Mouse (Mus musculus): ENCODE data around the gene Cys1. TPM values are rescaled to one million over a fixed set of nuclear protein-coding genes. Genes with fewer than 3 reads are reported as not detected.
"Not testable (repeated sequence)": the region's sequence is repeated elsewhere in the genome, so short reads cannot be mapped to it uniquely, and the experiment has no call there.

Cys1 gene
- total RNA-seq, 1 experiment from 2014 or later: not detected

DNA sequence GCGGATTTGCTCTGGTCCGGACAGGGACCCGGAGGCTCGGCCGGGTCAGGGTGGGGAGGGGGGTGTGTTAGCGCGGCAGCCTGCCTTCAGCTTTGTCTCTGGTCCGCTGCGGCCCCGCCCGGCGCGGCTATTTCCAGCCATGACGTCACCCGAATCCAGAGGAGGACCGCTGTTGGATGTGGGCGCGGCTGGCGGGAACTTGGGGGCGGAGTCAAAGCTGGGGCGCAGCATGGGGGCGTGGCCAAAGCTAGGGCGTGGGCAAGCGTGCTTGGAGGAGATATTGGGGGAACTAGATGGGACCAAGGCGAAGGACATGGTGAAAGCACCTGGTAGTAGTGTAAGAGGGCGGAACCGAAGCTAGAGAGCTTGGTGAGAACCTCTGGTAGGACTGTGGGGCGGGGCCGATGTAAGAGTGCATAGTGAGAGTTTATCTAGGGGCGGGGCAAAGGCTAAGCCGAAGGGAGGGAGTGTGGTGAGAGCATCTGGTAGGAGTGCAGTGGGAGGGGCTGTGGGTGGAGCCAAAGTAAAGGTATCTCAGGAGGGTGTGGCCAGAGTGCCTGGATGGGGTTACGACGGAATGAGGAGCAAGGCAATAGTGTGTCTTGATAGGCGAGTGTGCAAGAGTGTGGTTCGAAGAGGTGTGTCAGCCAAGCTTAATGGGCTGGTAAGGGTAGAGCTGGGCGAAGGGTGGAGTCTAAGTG, 29.8 kb downstream of the Cys1 start:
- peak; percentile 78 for ATAC-seq (replicated peaks; ENCODE audit: insufficient number of reproducible peaks, low FRiP score, low TSS enrichment, poor library complexity, severe bottlenecking)

- peak; percentile 66 for ATAC-seq (replicated peaks; ENCODE audit: insufficient number of reproducible peaks, low FRiP score, low TSS enrichment, poor library complexity, severe bottlenecking)
Measured at GRCm38 (mm10) chr12:24651063-24651557, 30.5 kb downstream of the Cys1 start, which contains the start of gene Klf11. Klf11 (plus strand) TSS chr12:24651274.

GRCm38 (mm10) chr12:24650415-24651062, 31.1 kb downstream of the Cys1 start:
- peak; percentile 1; the same call in 1 of the 2 replicates for ATAC-seq (replicated peaks; ENCODE audit: insufficient number of reproducible peaks, low FRiP score, low TSS enrichment, poor library complexity, severe bottlenecking)

- no peak for ATAC-seq (replicated peaks; ENCODE audit: insufficient number of reproducible peaks, low FRiP score, low TSS enrichment, poor library complexity, severe bottlenecking)
Measured at GRCm38 (mm10) chr12:24648094-24648493, 33.5 kb downstream of the Cys1 start.

DNA sequence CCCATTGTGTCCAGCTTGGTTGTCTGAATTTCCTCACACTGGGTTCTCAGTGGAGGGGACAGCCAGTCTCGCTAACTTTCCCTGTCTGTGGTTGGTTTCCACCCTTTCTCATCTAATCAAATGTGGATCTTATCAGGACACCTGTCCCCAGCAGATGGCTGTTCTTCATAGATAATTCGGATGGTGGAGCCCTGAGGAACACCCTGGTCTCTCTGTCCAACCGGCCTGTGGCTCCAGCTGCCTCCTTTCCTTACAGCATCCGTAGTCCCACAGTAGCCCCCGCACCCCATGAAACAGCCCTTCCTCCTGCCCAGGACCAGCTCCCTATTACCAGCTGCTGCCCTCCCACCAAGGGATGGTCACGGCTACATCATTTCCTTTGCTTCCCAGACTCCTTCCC, 35.7 kb downstream of the Cys1 start:
- no peak for ATAC-seq (replicated peaks; ENCODE audit: insufficient number of reproducible peaks, low FRiP score, low TSS enrichment, poor library complexity, severe bottlenecking)

DNA sequence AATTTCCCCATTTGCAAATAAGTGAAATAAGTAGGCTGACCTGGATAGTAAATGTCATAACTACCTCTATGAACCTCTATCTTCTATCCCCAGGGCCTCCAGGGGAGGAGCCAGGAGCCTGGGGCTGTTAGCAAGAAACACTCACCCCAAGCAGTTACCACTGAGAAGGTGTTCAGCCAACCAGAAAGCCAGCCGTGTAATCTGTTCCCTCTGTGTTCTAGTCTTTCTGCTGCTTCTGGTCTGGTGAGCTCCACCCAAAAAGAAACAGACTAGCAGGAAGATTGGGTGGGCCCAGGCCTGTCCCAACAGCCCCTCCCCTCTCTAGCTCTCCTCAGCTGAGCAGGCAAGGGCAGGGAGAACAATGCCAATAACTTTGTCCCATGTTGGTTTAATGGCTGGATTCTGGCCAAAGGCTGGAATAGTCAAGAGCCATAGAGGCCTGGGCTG, 37.5 kb downstream of the Cys1 start:
- ATAC-seq (replicated peaks; ENCODE audit: insufficient number of reproducible peaks, low FRiP score, low TSS enrichment, poor library complexity, severe bottlenecking): no peak

GRCm38 (mm10) chr12:24642370-24642802, 39.2 kb downstream of the Cys1 start:
- no peak for ATAC-seq (replicated peaks; ENCODE audit: insufficient number of reproducible peaks, low FRiP score, low TSS enrichment, poor library complexity, severe bottlenecking)

GRCm38 (mm10) chr12:24638787-24639186, 42.8 kb downstream of the Cys1 start:
- not testable (repeated sequence) for ATAC-seq (replicated peaks; ENCODE audit: insufficient number of reproducible peaks, low FRiP score, low TSS enrichment, poor library complexity, severe bottlenecking)

DNA sequence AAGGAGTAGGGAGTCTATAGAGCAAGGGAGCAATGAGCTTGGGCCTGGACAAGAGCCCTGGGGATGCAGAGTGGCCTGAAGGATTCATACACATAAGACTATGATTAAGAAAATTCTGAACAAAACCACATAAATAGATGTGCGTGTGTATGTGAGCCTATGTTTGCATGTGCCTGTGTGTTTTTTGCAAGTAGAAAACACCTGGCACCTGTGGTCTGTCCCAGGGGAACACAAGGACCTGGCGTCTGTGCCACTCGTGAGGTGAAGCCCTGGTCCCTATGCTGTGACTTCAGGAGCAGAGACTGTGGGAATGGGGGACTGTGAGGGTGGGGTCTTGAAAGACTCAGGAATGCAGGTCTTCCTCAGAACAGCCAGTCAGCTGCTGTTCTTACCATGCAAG, 47.0 kb downstream of the Cys1 start:
- ATAC-seq (replicated peaks; ENCODE audit: insufficient number of reproducible peaks, low FRiP score, low TSS enrichment, poor library complexity, severe bottlenecking): no peak

DNA sequence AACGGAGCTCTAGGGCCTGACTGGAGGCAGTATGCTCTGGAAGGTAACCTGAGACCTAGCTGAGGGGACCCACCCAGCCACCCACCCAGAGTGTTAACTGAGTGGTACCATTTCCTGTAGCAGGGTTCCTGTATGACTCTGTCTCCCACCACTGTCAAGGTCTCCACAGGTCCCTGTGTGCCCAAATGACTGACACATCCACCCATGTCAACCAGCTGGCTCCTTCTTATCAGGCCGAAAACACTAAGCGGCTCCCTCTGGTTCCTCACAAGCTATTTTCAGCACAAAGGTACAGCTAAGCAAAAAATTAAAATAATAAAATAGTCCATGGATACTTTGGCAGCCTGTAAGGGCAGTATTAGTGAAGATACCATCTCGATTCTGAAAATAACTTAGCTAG, 47.4 kb downstream of the Cys1 start:
- ATAC-seq (replicated peaks; ENCODE audit: insufficient number of reproducible peaks, low FRiP score, low TSS enrichment, poor library complexity, severe bottlenecking): no peak

DNA sequence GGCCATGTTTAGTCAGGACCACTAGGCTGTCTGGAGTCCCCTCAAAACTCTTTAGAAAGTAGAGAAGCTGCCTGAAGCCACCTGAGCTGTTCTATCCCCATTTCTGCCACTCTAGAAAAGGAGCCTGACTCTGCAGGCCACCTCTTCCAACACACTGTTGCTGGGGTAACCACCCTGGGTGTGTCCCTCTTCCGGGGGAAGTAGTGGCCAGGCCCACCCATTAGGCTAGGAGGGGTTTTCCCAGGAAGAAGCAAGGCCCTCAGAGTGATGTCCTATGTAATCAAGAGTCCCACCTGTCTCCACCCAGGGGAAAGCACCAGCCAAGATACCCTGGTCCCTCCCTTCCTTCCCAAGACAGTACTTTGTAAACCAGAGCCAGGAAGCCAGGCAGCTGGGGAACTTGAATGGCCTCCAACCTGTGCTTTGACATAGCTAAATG, 47.8 kb downstream of the Cys1 start:
- ATAC-seq (replicated peaks; ENCODE audit: insufficient number of reproducible peaks, low FRiP score, low TSS enrichment, poor library complexity, severe bottlenecking): peak; percentile 33; the same call in 1 of the 2 replicates

GRCm38 (mm10) chr12:24632404-24632803, 49.2 kb downstream of the Cys1 start:
- no peak for ATAC-seq (replicated peaks; ENCODE audit: insufficient number of reproducible peaks, low FRiP score, low TSS enrichment, poor library complexity, severe bottlenecking)

GRCm38 (mm10) chr12:24630220-24630619, 51.4 kb downstream of the Cys1 start:
- no peak for ATAC-seq (replicated peaks; ENCODE audit: insufficient number of reproducible peaks, low FRiP score, low TSS enrichment, poor library complexity, severe bottlenecking)

GRCm38 (mm10) chr12:24627215-24627614, 54.4 kb downstream of the Cys1 start:
- no peak for ATAC-seq (replicated peaks; ENCODE audit: insufficient number of reproducible peaks, low FRiP score, low TSS enrichment, poor library complexity, severe bottlenecking)

- ATAC-seq (replicated peaks; ENCODE audit: insufficient number of reproducible peaks, low FRiP score, low TSS enrichment, poor library complexity, severe bottlenecking): no peak
Measured at GRCm38 (mm10) chr12:24626401-24626800, 55.2 kb downstream of the Cys1 start.

DNA sequence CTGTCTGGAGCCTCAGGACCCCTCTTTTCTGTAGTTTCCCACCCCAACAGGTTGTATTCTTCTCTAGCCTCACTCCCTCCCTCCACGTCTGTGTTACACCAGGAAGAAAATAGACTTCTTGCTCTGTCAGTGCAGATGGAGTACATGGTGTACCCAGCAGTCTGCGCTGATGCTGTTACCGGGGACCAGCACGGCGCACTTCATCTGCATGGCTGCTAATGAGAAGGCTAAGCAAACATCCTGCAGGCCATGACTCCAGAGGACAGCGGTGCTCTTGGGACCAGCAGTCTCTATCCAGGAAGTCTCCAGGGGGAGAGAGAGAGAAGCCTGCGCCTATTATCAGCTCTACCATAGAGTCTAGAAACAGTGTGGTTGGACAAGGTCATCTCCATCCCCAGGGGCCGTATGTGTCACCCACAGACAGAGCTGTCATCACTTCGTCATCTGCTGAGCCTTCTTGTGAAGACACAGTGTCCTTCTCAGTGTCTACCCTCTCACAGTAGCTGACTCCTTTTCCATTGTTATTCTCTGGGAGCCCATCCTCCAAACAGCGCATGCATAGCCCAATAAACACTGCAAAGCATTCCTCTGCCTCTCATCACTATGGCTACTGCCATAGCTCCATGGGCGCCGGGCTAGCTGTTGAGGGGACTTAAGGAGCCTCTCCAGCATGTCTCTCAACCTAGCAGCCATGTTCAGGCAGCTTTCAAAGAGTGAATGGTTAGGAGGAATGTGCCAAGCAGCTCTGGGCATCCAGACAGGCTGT, 57.9 kb downstream of the Cys1 start:
- ATAC-seq (replicated peaks; ENCODE audit: insufficient number of reproducible peaks, low FRiP score, low TSS enrichment, poor library complexity, severe bottlenecking): no peak

DNA sequence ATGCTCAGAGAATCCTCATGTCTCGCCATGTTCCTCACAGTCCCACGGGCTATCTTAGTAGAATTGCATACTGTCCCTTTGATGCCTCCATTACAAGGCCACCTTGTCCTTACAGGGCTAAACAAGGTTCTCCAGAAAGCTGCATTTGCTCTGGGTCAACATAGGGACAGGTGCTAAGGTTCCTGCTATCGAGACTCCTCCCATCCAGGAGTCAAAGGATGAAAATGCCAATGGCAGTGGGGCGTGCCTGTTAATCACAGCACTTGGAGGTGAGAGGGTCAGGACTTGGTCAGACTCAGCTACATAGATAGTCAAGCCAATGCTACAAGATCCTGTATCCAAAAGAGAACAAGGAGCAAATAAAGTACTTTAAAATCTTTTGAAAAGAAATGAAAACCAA, 62.2 kb downstream of the Cys1 start:
- ATAC-seq (replicated peaks; ENCODE audit: insufficient number of reproducible peaks, low FRiP score, low TSS enrichment, poor library complexity, severe bottlenecking): no peak

All from monocyte, adult 5-6 weeks (primary cell).